Mouse (Mus musculus) heart, adult 11 months (tissue): Measurements from ENCODE around the gene Cenpp.

ENCODE experiments used
- DNase-seq: peaks from one replicate; pipeline ENCODE4 v3.0.0; 2022

Cenpp gene

GRCm38 (mm10) chr13:49518761-49519160 is 133.8 kb downstream of the Cenpp start:
- peak; percentile 64 for DNase-seq

GRCm38 (mm10) chr13:49507176-49507575 is 145.4 kb downstream of the Cenpp start:
- peak; percentile 93 for DNase-seq

GRCm38 (mm10) chr13:49505776-49506175 is 146.8 kb downstream of the Cenpp start:
- DNase-seq, result peak; percentile 91

GRCm38 (mm10) chr13:49504510-49504909 is 148.1 kb downstream of the Cenpp start, which contains the start of gene Ecm2:
Gene Ecm2 (plus strand): TSS chr13:49504810.
- DNase-seq, result no peak

GRCm38 (mm10) chr13:49492376-49493368 is 159.9 kb downstream of the Cenpp start, which contains the start of gene Tes3-ps:
Gene Tes3-ps (plus strand): TSS chr13:49493318.
- peak; percentile 96 for DNase-seq

- DNase-seq, result no peak
Observed at GRCm38 (mm10) chr13:49485388-49485787, 167.2 kb downstream of the Cenpp start.

- DNase-seq, result peak; percentile 96
Observed at GRCm38 (mm10) chr13:49480551-49480950, 172.0 kb downstream of the Cenpp start.

- DNase-seq, result peak; percentile 99
Observed at GRCm38 (mm10) chr13:49480057-49480456, 172.5 kb downstream of the Cenpp start.

- DNase-seq, result peak; percentile 97
Observed at GRCm38 (mm10) chr13:49479399-49479798, 173.2 kb downstream of the Cenpp start.

- DNase-seq, result peak; percentile 93
Observed at GRCm38 (mm10) chr13:49478851-49479374, 173.7 kb downstream of the Cenpp start.

- DNase-seq, result peak; percentile 74
Observed at GRCm38 (mm10) chr13:49477887-49478286, 174.7 kb downstream of the Cenpp start.

- peak; percentile 87 for DNase-seq
Observed at GRCm38 (mm10) chr13:49472676-49473005, 179.9 kb downstream of the Cenpp start.

GRCm38 (mm10) chr13:49471981-49472675 is 180.5 kb downstream of the Cenpp start:
- peak; percentile 85 for DNase-seq

GRCm38 (mm10) chr13:49470806-49471205 is 181.8 kb downstream of the Cenpp start:
- peak; percentile 96 for DNase-seq

GRCm38 (mm10) chr13:49470319-49470718 is 182.3 kb downstream of the Cenpp start:
- peak; percentile 88 for DNase-seq

GRCm38 (mm10) chr13:49469002-49469401 is 183.6 kb downstream of the Cenpp start:
- peak; percentile 89 for DNase-seq

GRCm38 (mm10) chr13:49467585-49467984 is 185.0 kb downstream of the Cenpp start:
- peak; percentile 91 for DNase-seq

- peak; percentile 97 for DNase-seq
Observed at GRCm38 (mm10) chr13:49466393-49467075, 186.1 kb downstream of the Cenpp start.

GRCm38 (mm10) chr13:49465875-49466274 is 186.7 kb downstream of the Cenpp start:
- DNase-seq, result peak; percentile 83

- DNase-seq, result no peak
Observed at GRCm38 (mm10) chr13:49462921-49463320, 189.7 kb downstream of the Cenpp start.

- peak; percentile 95 for DNase-seq
Observed at GRCm38 (mm10) chr13:49461458-49462132, 191.0 kb downstream of the Cenpp start.
